Mouse (Mus musculus) bone marrow, adult 2 months (tissue): ENCODE results near the gene Rhox1.
"Not testable (repeated sequence)": the region's sequence is repeated elsewhere in the genome, so short reads cannot be mapped to it uniquely, and the experiment has no call there.

ENCODE experiments used
- CTCF ChIP-seq: fragments of 200-500 bp; IDR thresholded peaks from 2 replicates; pipeline ENCODE4 v1.5.1; 2011; ENCODE audit warnings: low read length, control low read depth; ENCODE audit not compliant: control insufficient read depth, insufficient read depth
- POLR2A ChIP-seq: fragments of 200-500 bp; IDR thresholded peaks from 2 replicates; pipeline ENCODE4 v1.6.1; 2011; ENCODE audit warnings: low read depth, mild to moderate bottlenecking, control low read depth, low read length, borderline replicate concordance; ENCODE audit not compliant: control insufficient read depth

DNA sequence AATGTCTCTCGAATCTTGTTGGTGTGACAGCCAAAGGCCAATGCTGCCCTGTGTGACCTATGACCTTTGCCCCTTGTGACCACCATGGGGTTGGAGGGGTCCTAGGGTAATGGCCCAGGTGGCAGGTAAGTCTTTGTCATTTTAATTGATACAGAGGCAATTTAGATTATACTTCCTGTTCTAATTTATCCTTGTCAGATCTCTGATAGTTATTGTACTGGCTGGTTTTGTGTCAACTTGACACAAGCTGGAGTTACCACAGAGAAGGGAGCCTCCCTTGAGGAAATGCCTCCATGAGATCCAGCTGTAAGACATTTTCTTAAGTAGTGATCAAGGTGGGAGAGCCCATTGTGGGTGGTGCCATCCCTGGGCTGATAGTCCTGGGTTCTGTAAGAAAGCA, at the start of gene Rhox1:
- TF ChIP-seq POLR2A, CTCF: not testable (repeated sequence)
